Mouse (Mus musculus) cortical plate, adult 2 months (tissue): ENCODE measurements around the gene Prm1. TPM values are rescaled to one million over a fixed set of nuclear protein-coding genes. Genes with fewer than 3 reads are reported as not detected.

Experiments
- H3K27ac ChIP-seq: fragments of 200-500 bp; 2 replicates; pipeline ENCODE4 v1.5.1; 2012; ENCODE audit warnings: low read length, control low read depth, inconsistent platforms; ENCODE audit not compliant: insufficient read depth
- H3K4me1 ChIP-seq: fragments of 200-500 bp; 2 replicates; pipeline ENCODE4 v1.6.1; 2011; ENCODE audit warnings: low read length; ENCODE audit not compliant: control insufficient read depth, insufficient read depth
- H3K4me3 ChIP-seq: fragments of 200-500 bp; 2 replicates; pipeline ENCODE4 v1.5.1; 2011; ENCODE audit warnings: mild to moderate bottlenecking, low read length, control low read depth; ENCODE audit not compliant: insufficient read depth
- CTCF ChIP-seq: fragments of 200-500 bp; IDR thresholded peaks from 2 replicates; pipeline ENCODE4 v1.5.1; 2011; ENCODE audit warnings: mild to moderate bottlenecking, control low read depth, low read length; ENCODE audit not compliant: insufficient read depth; ENCODE audit errors: extremely low read depth
- POLR2A ChIP-seq: fragments of 200-500 bp; IDR thresholded peaks from 2 replicates; pipeline ENCODE4 v1.6.1; 2011; ENCODE audit warnings: mild to moderate bottlenecking, low read length, control low read depth; ENCODE audit not compliant: insufficient read depth; ENCODE audit errors: extremely low read depth
- polyA plus RNA-seq: library from polyadenylated mRNA; depleted of rRNA; stranded (reverse); fragments of >200 nt; gene quantifications from 2 replicates; pipeline ENCODE4 v1.2.3, GENCODE M21; 2012

Prm1 gene
- polyA plus RNA-seq, 1 experiment, result not detected

DNA sequence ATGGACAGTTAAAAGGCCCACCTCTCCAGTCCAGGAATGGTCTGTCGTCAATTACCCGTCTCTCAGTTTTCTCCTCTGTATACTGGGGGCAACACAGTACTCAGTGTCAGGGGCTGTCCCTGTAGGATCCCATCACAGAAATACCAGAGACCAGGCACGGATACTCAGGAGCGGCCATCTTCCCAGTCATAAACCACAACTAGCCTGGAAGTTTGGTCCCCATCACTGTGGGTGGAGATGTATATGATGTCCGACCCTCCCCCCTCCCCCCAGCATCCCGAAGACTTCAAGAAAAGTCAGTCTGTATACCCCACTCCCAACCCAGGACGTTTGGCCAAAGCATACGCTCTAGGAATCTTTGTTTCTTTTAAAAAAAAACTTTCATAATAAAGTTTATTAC is 22.2 kb downstream of the Prm1 start:
- TF ChIP-seq CTCF (no peak), POLR2A (no peak)
- H3K4me1 ChIP-seq, result no peaks in the 10 kb centered on the region
- no peak overlapping the region for H3K27ac ChIP-seq
- H3K4me3 ChIP-seq, result no peak overlapping the region

DNA sequence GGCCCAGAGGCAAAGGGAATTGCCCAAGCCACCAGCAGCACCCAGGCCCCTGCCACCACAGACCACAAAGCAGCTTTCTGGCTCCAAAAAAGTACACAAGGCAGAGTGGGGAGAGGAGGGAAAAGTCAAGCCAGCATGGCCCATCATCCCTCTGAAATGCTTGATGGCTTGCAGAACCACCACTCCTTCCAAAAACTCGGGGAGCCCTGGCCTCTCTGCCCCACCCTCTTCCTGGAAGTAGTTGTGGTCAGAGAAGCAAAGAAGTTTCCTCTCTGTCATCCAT is 22.5 kb downstream of the Prm1 start:
- no peak overlapping the region for H3K4me3 ChIP-seq
- no peaks in the 10 kb centered on the region for H3K4me1 ChIP-seq
- TF ChIP-seq CTCF, result no peak
- no peak for TF ChIP-seq POLR2A
- H3K27ac ChIP-seq, result no peak overlapping the region

- Histone ChIP-seq H3K27ac (no peak overlapping the region), H3K4me1 (no peaks in the 10 kb centered on the region), H3K4me3 (no peak overlapping the region)
- no peak for TF ChIP-seq CTCF
- no peak for TF ChIP-seq POLR2A
These were observed 23.1 kb downstream of the Prm1 start for GRCm38 (mm10) chr16:10782377-10783151.

DNA sequence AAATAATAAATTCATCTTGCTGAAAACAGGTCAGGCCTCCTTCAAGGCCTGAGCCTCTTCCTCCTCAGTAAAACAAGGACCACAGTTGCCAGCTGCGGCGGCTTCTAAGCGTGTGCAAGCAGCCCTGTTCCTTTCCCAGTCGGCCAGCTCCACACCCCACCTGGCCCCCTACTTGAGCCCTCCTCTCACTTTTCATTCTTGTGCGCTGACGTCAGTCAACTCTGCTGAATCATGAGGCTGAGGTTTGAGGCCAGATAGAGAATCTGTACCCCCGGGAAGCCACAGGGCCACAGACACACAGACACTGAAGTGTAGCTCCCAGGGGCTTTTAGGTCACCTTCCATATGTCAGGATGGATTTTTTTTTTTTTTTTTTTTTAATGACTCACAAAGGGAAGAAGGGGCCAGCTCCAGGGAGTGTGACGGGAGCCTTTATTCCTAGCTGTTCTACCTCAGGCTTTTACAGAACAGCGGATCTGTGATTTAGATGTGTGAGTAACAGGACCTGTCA is 23.7 kb downstream of the Prm1 start:
- no peaks in the 10 kb centered on the region for H3K4me1 ChIP-seq
- no peak overlapping the region for H3K4me3 ChIP-seq
- no peak overlapping the region for H3K27ac ChIP-seq
- TF ChIP-seq CTCF (no peak), POLR2A (no peak)

GRCm38 (mm10) chr16:10780631-10781120 is 25.0 kb downstream of the Prm1 start:
- Histone ChIP-seq H3K27ac (no peak overlapping the region), H3K4me3 (no peak overlapping the region), H3K4me1 (no peaks in the 10 kb centered on the region)
- TF ChIP-seq CTCF (no peak), POLR2A (no peak)

DNA sequence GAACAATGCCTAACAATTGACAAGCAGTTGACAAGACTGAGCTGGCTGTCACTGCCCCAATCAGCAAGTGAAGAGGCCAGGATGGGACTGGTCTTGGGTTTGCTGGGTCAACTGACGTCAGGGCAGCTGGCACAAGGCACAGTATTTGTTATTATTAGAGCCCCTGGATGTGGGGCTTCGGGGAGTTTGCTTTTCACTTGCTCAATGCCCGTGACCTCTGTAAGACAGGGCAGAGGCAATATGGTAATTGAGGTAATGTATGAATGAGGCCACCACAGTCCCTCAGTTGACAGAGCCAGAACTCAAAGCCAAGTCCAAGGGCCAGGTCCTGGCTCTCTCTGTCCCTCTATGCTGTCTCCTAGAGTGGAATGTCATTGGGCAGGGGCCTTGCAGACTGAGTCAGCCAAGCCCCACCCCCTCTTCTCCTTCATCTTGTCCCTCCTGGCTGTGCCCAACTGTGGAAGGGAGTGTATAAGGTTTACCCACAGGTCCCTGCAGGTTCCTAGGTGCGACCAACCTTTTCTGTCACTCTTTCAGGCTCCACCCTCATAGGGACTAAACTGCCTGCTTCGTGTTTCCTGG is 28.0 kb downstream of the Prm1 start:
- TF ChIP-seq CTCF (no peak), POLR2A (no peak)
- Histone ChIP-seq H3K27ac (no peak overlapping the region), H3K4me3 (no peak overlapping the region), H3K4me1 (no peaks in the 10 kb centered on the region)

DNA sequence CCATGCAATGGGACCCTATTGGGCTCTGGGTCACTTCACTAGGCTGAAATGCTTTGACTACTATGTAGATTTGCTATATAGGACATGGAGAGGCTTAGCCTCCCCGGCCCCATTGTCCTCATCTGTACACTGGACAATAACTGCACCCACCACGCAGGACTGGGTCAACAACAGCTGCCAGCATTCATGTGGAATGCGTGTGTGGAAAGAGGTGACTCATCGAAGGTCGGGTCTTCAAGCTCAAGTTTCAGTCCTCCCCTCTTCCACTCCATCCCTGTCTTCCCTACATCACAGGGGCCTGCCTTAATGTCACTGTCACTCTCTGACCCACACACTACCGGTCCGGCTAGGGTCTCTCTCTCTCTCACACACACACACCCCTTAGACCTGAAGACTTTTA is 29.3 kb downstream of the Prm1 start:
- H3K4me3 ChIP-seq, result no peak overlapping the region
- H3K4me1 ChIP-seq, result no peaks in the 10 kb centered on the region
- TF ChIP-seq CTCF (no peak), POLR2A (no peak)
- H3K27ac ChIP-seq, result no peak overlapping the region

GRCm38 (mm10) chr16:10774726-10775125 is 30.9 kb downstream of the Prm1 start:
- TF ChIP-seq POLR2A (no peak), CTCF (no peak)
- Histone ChIP-seq H3K4me1 (no peaks in the 10 kb centered on the region), H3K4me3 (no peak overlapping the region), H3K27ac (no peak overlapping the region)

DNA sequence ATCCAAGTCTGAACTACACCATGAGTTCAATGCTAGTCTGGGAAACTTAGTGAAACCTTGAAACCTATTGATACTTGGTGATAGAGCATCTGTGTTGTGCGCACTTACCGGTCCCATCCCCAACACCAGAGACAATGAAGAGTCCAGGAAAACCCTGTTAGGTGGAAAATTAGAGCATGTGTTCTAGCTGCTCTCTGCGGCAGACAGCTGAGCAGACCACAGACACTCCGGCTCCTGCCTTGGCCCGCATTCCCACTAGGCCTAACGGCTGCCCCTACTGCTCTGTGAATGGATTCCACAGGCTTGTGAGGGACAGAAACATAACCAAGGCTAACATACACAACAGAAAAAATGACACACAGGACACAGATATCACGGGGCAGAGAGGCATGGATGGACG is 32.1 kb downstream of the Prm1 start:
- Histone ChIP-seq H3K27ac (no peak overlapping the region), H3K4me3 (no peak overlapping the region), H3K4me1 (no peaks in the 10 kb centered on the region)
- no peak for TF ChIP-seq POLR2A
- TF ChIP-seq CTCF, result no peak
